Mouse (Mus musculus): ENCODE results near the gene Thap3.
A peak's percentile ranks its signal among the peaks of the same experiment; 100 is the strongest.

GRCm38 (mm10) chr4:151972221-151972967 lies 16.4 kb downstream of the Thap3 start:
- TF ChIP-seq CTCF (IDR thresholded peaks at IDR 0.05; ENCODE audit: low read depth) (peak; percentile 82), EP300 (IDR thresholded peaks at IDR 0.05; ENCODE audit: low read depth) (no peak)

Measured in liver, postnatal 0 days (tissue).